Mouse (Mus musculus): ENCODE measurements around the gene Gm9803.

DNA sequence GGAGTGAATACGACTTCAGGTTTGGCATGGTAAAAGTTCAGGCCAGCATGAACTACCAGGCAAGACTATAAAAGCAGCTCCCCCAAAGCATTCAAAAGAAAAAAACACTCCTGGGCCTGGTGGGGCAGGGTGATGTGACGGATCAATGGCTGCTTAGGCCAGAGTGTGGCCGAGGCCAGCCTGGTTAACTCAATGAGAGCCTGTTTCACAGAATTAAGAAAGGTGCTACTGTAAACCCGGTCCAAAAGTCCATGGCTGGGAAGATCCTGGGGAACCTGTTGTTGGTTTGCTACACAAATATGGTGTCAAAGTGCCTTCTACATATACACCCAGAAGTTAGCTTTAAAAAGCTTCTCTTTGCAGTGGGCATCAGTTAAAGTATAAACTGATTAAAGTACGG, 14.9 kb downstream of the Gm9803 start:
- no peak for TF ChIP-seq CTCF (IDR thresholded peaks at IDR 0.05; ENCODE audit: extremely low read depth, insufficient read length, insufficient replicate concordance, low read depth, low read length)
- TF ChIP-seq POLR2A (IDR thresholded peaks at IDR 0.05; ENCODE audit: low read depth, low read length): no peak
